Mouse (Mus musculus): Measurements from ENCODE around the gene Robo3.
A peak's percentile ranks its signal among the peaks of the same experiment; 100 is the strongest.

Gene Robo3

GRCm38 (mm10) chr9:37430582-37430981 lies 2.5 kb downstream of the Robo3 start:
- DNase-seq (ENCODE audit: low read depth, low spot score), result peak; percentile 85

DNA sequence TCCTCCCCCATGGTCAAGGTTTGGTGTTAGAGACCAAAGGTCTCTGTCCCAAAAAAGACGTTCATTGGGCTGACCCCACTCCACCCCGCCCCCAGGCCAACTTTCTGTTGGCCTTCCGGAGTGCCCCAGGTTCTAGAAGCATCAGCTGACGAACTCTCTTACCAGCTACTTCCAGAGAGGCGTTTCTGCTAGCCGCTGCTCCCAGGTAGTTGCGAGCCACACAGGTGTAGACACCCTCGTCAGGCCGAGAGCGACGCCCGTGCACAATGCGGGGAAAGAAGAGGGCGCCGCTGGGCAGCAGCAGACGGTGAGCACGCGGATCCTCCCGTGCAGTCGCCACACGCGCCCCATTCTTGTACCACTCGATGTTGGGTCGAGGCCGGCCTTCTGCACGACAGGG lies 3.7 kb downstream of the Robo3 start:
- no peak for DNase-seq (ENCODE audit: low read depth, low spot score)

GRCm38 (mm10) chr9:37421239-37421638 lies 11.8 kb downstream of the Robo3 start:
- DNase-seq (ENCODE audit: low read depth, low spot score), result peak; percentile 56

DNA sequence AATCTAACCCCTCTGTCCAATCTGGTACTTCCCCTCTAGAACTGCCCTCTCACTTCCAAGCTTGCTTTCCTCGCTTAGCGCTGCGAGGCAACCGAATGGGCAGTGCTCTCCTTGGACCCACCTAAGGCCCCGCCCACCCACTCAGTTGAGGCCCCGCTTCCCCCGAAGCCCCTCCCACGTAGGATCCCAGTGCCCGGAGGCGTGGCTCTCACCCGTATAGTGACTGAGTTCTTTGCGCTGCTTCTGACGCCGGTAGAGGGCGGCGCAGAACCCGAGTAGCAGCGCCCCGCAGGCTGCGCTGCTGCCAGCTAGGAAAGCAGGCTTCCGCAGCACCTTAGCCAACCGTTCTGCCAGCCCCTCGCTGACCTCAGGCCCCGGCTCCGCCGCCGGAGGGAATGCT lies 12.4 kb downstream of the Robo3 start:
- peak; percentile 86 for DNase-seq (ENCODE audit: low read depth, low spot score)

- DNase-seq (ENCODE audit: low read depth, low spot score), result no peak
These were observed 14.3 kb downstream of the Robo3 start for GRCm38 (mm10) chr9:37418791-37419190.

- no peak for DNase-seq (ENCODE audit: low read depth, low spot score)
These were observed 18.4 kb downstream of the Robo3 start for GRCm38 (mm10) chr9:37414666-37415065.

GRCm38 (mm10) chr9:37412989-37413388 lies 20.1 kb downstream of the Robo3 start:
- no peak for DNase-seq (ENCODE audit: low read depth, low spot score)

GRCm38 (mm10) chr9:37409698-37410445 lies 23.2 kb downstream of the Robo3 start:
- no peak for DNase-seq (ENCODE audit: low read depth, low spot score)

GRCm38 (mm10) chr9:37407850-37408502 lies 25.1 kb downstream of the Robo3 start:
- no peak for DNase-seq (ENCODE audit: low read depth, low spot score)

DNA sequence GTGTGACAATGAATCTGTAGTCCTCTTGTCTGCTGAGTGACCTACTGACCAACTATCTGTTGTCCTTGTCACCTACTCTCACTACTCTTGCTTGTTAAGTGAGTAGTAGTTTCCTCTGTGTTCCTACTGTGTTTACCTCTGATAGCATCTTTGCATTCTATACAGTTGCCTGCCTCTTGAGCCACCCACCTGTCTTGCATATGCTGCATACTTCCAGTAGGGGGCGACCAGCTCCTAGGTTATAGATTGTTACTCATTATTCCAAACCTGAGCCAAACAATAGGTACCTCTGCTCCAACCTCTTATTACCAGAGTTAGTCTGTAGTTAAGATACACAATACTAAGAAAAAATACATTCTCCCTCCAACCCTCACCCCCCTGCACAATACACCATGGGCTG lies 26.7 kb downstream of the Robo3 start:
- DNase-seq (ENCODE audit: low read depth, low spot score), result peak; percentile 64

- no peak for DNase-seq (ENCODE audit: low read depth, low spot score)
These were observed 30.0 kb downstream of the Robo3 start for GRCm38 (mm10) chr9:37403011-37403410.

- no peak for DNase-seq (ENCODE audit: low read depth, low spot score)
These were observed 30.5 kb downstream of the Robo3 start for GRCm38 (mm10) chr9:37402501-37402900.

DNA sequence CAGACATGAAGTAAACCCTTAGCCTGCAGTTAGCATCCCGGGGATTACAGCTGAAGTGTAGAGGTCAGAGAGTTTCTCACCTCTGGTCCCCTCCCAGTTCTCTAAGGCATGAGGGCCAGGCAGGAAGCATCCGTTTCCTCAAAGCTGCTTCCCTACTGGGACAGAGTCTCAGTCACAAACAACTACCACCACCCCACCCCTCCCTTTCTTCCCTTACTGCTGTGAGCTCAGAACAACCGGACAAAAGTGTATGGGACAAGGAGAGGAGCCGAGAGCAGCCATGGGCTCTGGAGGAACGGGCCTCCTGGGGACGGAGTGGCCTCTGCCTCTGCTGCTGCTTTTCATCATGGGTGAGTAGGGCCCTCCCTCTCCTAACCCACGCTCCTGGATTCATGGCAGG lies 31.2 kb downstream of the Robo3 start, which contains the start of gene Robo4:
Gene Robo4, plus strand, starts transcription at position 96 of the 400 bp plus-strand sequence.
- no peak for DNase-seq (ENCODE audit: low read depth, low spot score)

- no peak for DNase-seq (ENCODE audit: low read depth, low spot score)
These were observed 32.5 kb downstream of the Robo3 start for GRCm38 (mm10) chr9:37400585-37400984.

GRCm38 (mm10) chr9:37393482-37394131 lies 39.4 kb downstream of the Robo3 start:
- no peak for DNase-seq (ENCODE audit: low read depth, low spot score)

DNA sequence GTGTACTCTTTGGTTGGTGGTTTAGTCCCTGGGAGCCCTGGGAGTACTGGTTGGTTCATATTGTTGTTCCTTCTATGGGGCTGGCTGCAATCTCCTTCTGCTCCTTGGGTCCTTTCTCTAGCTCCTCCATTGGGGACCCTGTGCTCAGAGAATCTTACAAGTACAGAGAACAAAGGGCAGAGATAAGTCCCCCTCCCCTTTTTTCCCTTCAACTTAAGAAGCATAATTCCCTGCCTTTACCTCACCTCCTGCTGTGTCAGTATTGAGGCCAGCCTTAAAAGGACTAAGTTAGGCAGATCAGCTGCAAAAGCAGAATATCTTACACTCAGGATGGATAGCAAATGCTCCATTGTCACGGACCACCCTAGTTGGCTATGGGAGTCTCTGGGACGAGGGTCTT lies 41.0 kb downstream of the Robo3 start:
- no peak for DNase-seq (ENCODE audit: low read depth, low spot score)

- no peak for DNase-seq (ENCODE audit: low read depth, low spot score)
These were observed 42.2 kb downstream of the Robo3 start for GRCm38 (mm10) chr9:37390891-37391290.

DNA sequence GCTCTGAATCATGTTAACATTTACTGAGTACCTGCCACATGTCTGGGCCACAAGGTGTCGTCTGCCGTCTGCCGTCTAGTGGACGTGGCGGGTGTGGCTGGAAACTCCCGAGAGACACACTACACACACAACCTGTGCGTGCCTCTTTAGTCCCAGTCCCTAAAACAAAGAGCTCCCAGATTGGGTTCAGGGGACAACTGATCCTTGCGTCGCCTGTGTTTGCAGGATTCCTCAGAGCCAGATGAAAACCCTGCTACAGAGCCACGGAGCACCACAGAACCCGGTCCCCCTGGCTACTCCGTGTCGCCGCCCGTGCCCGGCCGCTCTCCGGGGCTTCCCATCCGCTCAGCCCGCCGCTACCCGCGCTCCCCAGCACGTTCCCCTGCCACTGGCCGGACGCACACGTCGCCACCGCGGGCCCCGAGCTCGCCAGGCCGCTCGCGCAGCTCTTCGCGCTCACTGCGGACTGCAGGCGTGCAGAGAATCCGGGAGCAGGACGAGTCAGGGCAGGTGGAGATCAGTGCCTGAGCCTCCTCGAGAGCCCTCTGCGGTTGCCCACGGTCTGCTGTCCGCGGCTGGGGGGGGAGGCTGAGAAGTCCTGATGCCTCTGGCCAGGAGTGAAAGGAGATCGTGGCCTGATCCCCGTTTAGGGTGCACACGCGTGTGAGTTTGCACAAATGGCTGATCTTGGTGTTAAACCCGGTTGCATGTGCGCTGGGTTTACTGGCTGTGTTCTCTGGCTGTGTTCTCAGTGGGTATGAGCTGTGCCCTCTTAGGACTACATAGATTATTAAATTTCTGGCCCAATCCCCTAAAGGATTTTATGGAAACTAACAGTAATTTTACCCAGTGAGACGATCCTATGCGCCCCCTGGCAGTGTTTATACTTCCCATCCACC lies 48.5 kb downstream of the Robo3 start:
- peak; percentile 9 for DNase-seq (ENCODE audit: low read depth, low spot score)

DNA sequence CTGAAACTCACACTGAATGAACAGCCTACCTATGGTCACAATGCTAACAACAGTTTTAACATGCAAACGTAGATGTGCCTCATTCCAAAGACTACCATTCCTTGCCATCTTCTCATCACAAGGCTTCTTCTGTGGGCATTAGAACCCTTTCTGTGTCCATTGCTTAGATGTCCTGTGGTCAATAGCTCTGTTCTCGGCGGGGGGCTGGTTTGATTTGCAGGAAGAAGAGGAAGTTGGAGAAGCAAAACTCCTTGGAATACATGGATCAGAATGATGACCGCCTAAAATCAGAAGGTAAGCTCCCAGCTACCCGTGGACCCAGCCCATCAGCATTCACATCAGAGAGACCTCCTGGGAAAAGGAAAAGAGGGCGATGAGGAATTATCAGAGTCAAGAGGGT lies 49.9 kb downstream of the Robo3 start:
- DNase-seq (ENCODE audit: low read depth, low spot score), result no peak

DNA sequence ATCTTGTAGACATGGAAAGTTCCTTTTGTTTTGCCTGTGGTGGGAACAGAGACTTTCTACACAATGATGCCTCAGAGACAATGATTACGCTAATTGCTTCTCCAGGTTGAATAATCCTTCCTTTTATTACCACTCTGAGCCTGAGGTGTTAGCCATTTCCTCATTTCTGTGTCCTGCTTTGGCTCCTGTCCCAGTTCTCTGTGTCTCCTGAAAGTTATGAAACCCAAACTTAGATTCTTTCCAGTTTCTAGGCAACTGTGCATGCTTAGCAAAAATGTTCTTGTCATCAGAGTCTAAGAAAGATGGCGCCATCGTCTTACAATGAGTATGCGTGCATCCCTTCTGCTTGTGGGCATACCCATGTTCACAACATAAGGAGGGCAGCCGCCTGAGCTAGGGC lies 57.3 kb downstream of the Robo3 start:
- DNase-seq (ENCODE audit: low read depth, low spot score), result no peak

DNA sequence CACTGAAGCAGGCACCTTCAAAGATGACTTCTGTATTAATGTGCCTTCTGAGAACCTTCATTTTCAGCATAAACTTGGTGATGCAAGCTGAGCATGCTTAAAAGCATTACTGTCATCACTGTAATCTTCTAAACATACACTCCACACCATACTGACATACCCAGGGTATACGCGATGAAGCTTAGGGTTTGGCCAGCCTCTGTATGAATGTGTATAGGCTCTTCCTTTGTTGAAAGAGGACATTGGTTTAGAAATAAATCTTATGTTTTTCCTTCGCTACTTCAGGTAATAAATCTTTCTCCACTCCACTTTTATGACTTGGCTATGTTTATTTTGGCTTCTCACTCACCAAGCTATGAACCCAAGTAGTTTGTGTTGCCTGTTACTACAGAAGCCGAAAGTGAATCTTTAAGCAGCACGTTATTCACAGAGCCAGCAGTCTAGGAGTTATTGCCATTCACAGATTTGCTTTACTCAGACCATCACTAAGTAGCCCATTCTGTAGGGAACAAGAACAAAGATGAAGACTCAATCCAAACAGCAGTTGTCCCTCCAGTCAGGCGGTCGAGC lies 61.7 kb downstream of the Robo3 start:
- DNase-seq (ENCODE audit: low read depth, low spot score), result no peak
